Mouse (Mus musculus): Measurements from ENCODE around the gene Slc38a9.

Slc38a9 gene

GRCm38 (mm10) chr13:112660574-112661381 lies at the start of gene Slc38a9:
Slc38a9 (plus strand) TSS chr13:112660751.
- in situ Hi-C loops (cut with MboI, MseI) = loop anchor here (10.0 kb wide), 1 partner anchor 374 kb away; the partner anchor contains the start of gene Cdc20b

- in situ Hi-C loops (cut with MboI, MseI) = no loop called here
Measured at GRCm38 (mm10) chr13:112621592-112621991, 39.0 kb upstream of the Slc38a9 start.

- in situ Hi-C loops (cut with MboI, MseI) = no loop called here
Measured at GRCm38 (mm10) chr13:112623656-112624055, 36.9 kb upstream of the Slc38a9 start.

- in situ Hi-C loops (cut with MboI, MseI) = no loop called here
Measured at GRCm38 (mm10) chr13:112624622-112625021, 35.9 kb upstream of the Slc38a9 start.

- in situ Hi-C loops (cut with MboI, MseI) = no loop called here
Measured at GRCm38 (mm10) chr13:112625566-112625965, 35.0 kb upstream of the Slc38a9 start.

- in situ Hi-C loops (cut with MboI, MseI) = no loop called here
Measured at GRCm38 (mm10) chr13:112635174-112635837, 25.2 kb upstream of the Slc38a9 start.

- in situ Hi-C loops (cut with MboI, MseI) = no loop called here
Measured at GRCm38 (mm10) chr13:112636498-112636897, 24.1 kb upstream of the Slc38a9 start.

- in situ Hi-C loops (cut with MboI, MseI) = no loop called here
Measured at GRCm38 (mm10) chr13:112639111-112639510, 21.4 kb upstream of the Slc38a9 start.

GRCm38 (mm10) chr13:112642897-112643296 lies 17.7 kb upstream of the Slc38a9 start:
- in situ Hi-C loops (cut with MboI, MseI) = no loop called here

GRCm38 (mm10) chr13:112644996-112645395 lies 15.6 kb upstream of the Slc38a9 start:
- in situ Hi-C loops (cut with MboI, MseI) = no loop called here

- in situ Hi-C loops (cut with MboI, MseI) = no loop called here
Measured at GRCm38 (mm10) chr13:112645529-112646186, 14.9 kb upstream of the Slc38a9 start.

GRCm38 (mm10) chr13:112651183-112651582 lies 9.4 kb upstream of the Slc38a9 start:
- in situ Hi-C loops (cut with MboI, MseI) = loop anchor here (10.0 kb wide), 1 partner anchor 934 kb away; no protein-coding TSS in a partner anchor

GRCm38 (mm10) chr13:112652205-112652604 lies 8.3 kb upstream of the Slc38a9 start, which contains the start of gene Ddx4:
Ddx4 (minus strand) TSS chr13:112652475.
- in situ Hi-C loops (cut with MboI, MseI) = loop anchor here (10.0 kb wide), 1 partner anchor 933 kb away; no protein-coding TSS in a partner anchor

GRCm38 (mm10) chr13:112659986-112660573 lies 471 bp upstream of the Slc38a9 start:
- in situ Hi-C loops (cut with MboI, MseI) = loop anchor here (10.0 kb wide), 2 partner anchors 375 to 925 kb away; partner anchors contain the start of gene Cdc20b

GRCm38 (mm10) chr13:112661687-112662086 lies 1.1 kb downstream of the Slc38a9 start:
- in situ Hi-C loops (cut with MboI, MseI) = loop anchor here (10.0 kb wide), 1 partner anchor 373 kb away; the partner anchor contains the start of gene Cdc20b

- in situ Hi-C loops (cut with MboI, MseI) = loop anchor here (10.0 kb wide), 1 partner anchor 368 kb away; the partner anchor contains the start of gene Cdc20b
Measured at GRCm38 (mm10) chr13:112666433-112667024, 6.0 kb downstream of the Slc38a9 start.

- in situ Hi-C loops (cut with MboI, MseI) = loop anchor here (10.0 kb wide), 1 partner anchor 368 kb away; the partner anchor contains the start of gene Cdc20b
Measured at GRCm38 (mm10) chr13:112667215-112667614, 6.7 kb downstream of the Slc38a9 start.

GRCm38 (mm10) chr13:112671708-112672107 lies 11.2 kb downstream of the Slc38a9 start:
- in situ Hi-C loops (cut with MboI, MseI) = loop anchor here (10.0 kb wide), 1 partner anchor 193 kb away; no protein-coding TSS in a partner anchor

GRCm38 (mm10) chr13:112672797-112673196 lies 12.2 kb downstream of the Slc38a9 start:
- in situ Hi-C loops (cut with MboI, MseI) = loop anchor here (10.0 kb wide), 1 partner anchor 192 kb away; no protein-coding TSS in a partner anchor

GRCm38 (mm10) chr13:112673899-112674447 lies 13.4 kb downstream of the Slc38a9 start:
- in situ Hi-C loops (cut with MboI, MseI) = loop anchor here (10.0 kb wide), 1 partner anchor 191 kb away; no protein-coding TSS in a partner anchor
